Mouse (Mus musculus): ENCODE data around the gene Defb43. TPM values are rescaled to one million over a fixed set of nuclear protein-coding genes. Genes with fewer than 3 reads are reported as not detected.

Gene Defb43
- not detected for polyA plus RNA-seq (2014; fragmentation: Illumina TruSeq; extraction: RNeasy Lipid Tissue Mini Kit (QIAGEN cat#74804); ENCODE audit: low read depth, low replicate concordance)

GRCm38 (mm10) chr14:63011471-63011870, at the start of gene Defb43:
Gene Defb43, plus strand, starts transcription at chr14:63011771.

GRCm38 (mm10) chr14:62984410-62984809, 27.2 kb upstream of the Defb43 start, which contains the start of gene Defb48:
Gene Defb48, minus strand, starts transcription at chr14:62984510.

GRCm38 (mm10) chr14:62997777-62998176, 13.8 kb upstream of the Defb43 start, which contains the start of gene Defb47:
Gene Defb47, plus strand, starts transcription at chr14:62998077.

GRCm38 (mm10) chr14:63046691-63047090, 35.1 kb downstream of the Defb43 start, which contains the start of gene Defb42:
Gene Defb42, plus strand, starts transcription at chr14:63046991.

GRCm38 (mm10) chr14:63049910-63050370, 38.4 kb downstream of the Defb43 start, which contains the start of gene Defb30:
Gene Defb30, minus strand, starts transcription at chr14:63049960.

Other genes starting within 250 kb of the Defb43 start
- gene Wdfy2, start 174.1 kb upstream of the Defb43 start, polyA plus RNA-seq (2014; fragmentation: Illumina TruSeq; extraction: RNeasy Lipid Tissue Mini Kit (QIAGEN cat#74804); ENCODE audit: low read depth, low replicate concordance), result 8.1 TPM
- gene Defb48, start 27.3 kb upstream of the Defb43 start, polyA plus RNA-seq (2014; fragmentation: Illumina TruSeq; extraction: RNeasy Lipid Tissue Mini Kit (QIAGEN cat#74804); ENCODE audit: low read depth, low replicate concordance), result not detected
- gene Defb47, start 13.7 kb upstream of the Defb43 start, polyA plus RNA-seq (2014; fragmentation: Illumina TruSeq; extraction: RNeasy Lipid Tissue Mini Kit (QIAGEN cat#74804); ENCODE audit: low read depth, low replicate concordance), result not detected
- gene Defb42, start 35.2 kb downstream of the Defb43 start, polyA plus RNA-seq (2014; fragmentation: Illumina TruSeq; extraction: RNeasy Lipid Tissue Mini Kit (QIAGEN cat#74804); ENCODE audit: low read depth, low replicate concordance), result not detected
- not detected for gene Defb30, start 38.2 kb downstream of the Defb43 start, polyA plus RNA-seq (2014; fragmentation: Illumina TruSeq; extraction: RNeasy Lipid Tissue Mini Kit (QIAGEN cat#74804); ENCODE audit: low read depth, low replicate concordance)

All from heart, adult 10 weeks (tissue).